Mouse (Mus musculus): ENCODE results near the gene Borcs5. TPM values are rescaled to one million over a fixed set of nuclear protein-coding genes. Genes with fewer than 3 reads are reported as not detected.

Gene Borcs5
- total and polyA plus RNA-seq, 3 experiments = 10.2 to 16.4 (median 10.4) TPM

- H3K4me1 ChIP-seq (ENCODE audit: control insufficient read depth in 1 of 2, insufficient read depth in 2 of 2) = no peaks in the 10 kb centered on the region
- H3K27me3 ChIP-seq (replicated peaks) = no peaks in the 10 kb centered on the region
- H3K9ac ChIP-seq (ENCODE audit: insufficient read depth, low read depth) = no peak overlapping the region
- H3K4me2 ChIP-seq (ENCODE audit: insufficient read depth, low read depth, poor library complexity, severe bottlenecking) = no peak overlapping the region
- H3K79me2 ChIP-seq (replicated peaks; ENCODE audit: control insufficient read depth, extremely low read depth, insufficient read depth, poor library complexity, severe bottlenecking) = no peaks in the 10 kb centered on the region
- DNase-seq (ENCODE audit: extremely low read depth) = no peak
- no peak for TF ChIP-seq CHD1 (IDR thresholded peaks at IDR 0.05; ENCODE audit: low read depth, low read length)
- TF ChIP-seq SIN3A (IDR thresholded peaks at IDR 0.05; ENCODE audit: low read length) = no peak
- no peak for TF ChIP-seq POLR2A (IDR thresholded peaks at IDR 0.05; ENCODE audit: low read depth, low read length)
- no peak for TF ChIP-seq UBTF (IDR thresholded peaks at IDR 0.05; ENCODE audit: low read depth, low read length)
- TF ChIP-seq MAZ (IDR thresholded peaks at IDR 0.05; ENCODE audit: low read depth, low read length) = no peak
- no peak for TF ChIP-seq ZNF384 (IDR thresholded peaks at IDR 0.05; ENCODE audit: low read depth, low read length)
- TF ChIP-seq IRF4 (IDR thresholded peaks at IDR 0.05; ENCODE audit: low read depth, low read length) = no peak
- no peak for TF ChIP-seq PAX5 (IDR thresholded peaks at IDR 0.05; ENCODE audit: low read length)
- no peak for TF ChIP-seq ELF1 (IDR thresholded peaks at IDR 0.05; ENCODE audit: low read depth, low read length)
- TF ChIP-seq POLR2AphosphoS2 (IDR thresholded peaks at IDR 0.05; ENCODE audit: low read depth, low read length) = no peak
- no peak for TF ChIP-seq RCOR1 (conservative IDR thresholded peaks at IDR 0.05; ENCODE audit: low read depth, low read length)
- no peak for TF ChIP-seq MAX (IDR thresholded peaks at IDR 0.05; ENCODE audit: low read length)
- TF ChIP-seq USF2 (conservative IDR thresholded peaks at IDR 0.05; ENCODE audit: low read depth, low read length) = no peak
- no peak for TF ChIP-seq E2F4 (IDR thresholded peaks at IDR 0.05; ENCODE audit: insufficient replicate concordance, low read depth, low read length)
- no peak for TF ChIP-seq MYC (IDR thresholded peaks at IDR 0.05; ENCODE audit: low read depth, low read length)
- no peak for TF ChIP-seq NRF1 (IDR thresholded peaks at IDR 0.05; ENCODE audit: low read depth, low read length)
- no peak for TF ChIP-seq MEF2A (IDR thresholded peaks at IDR 0.05; ENCODE audit: borderline replicate concordance, low read depth, low read length)
- TF ChIP-seq GABPA (IDR thresholded peaks at IDR 0.05; ENCODE audit: insufficient replicate concordance, low read depth, low read length) = no peak
- no peak for TF ChIP-seq USF1 (IDR thresholded peaks at IDR 0.05; ENCODE audit: low read depth, low read length)
- no peak for TF ChIP-seq BHLHE40 (IDR thresholded peaks at IDR 0.05; ENCODE audit: low read depth, low read length)
- no peaks in the 10 kb centered on the region for H3K36me3 ChIP-seq (replicated peaks in 1 of 2; ENCODE audit: control insufficient read depth in 1 of 2, insufficient read depth in 1 of 2, low read length in 1 of 2)
- no peak overlapping the region for H3K27ac ChIP-seq (ENCODE audit: insufficient read depth, low read depth)
- dilution Hi-C loops (cut with MboI; ENCODE audit: extremely low pct_ligation_motif_present, extremely low pct_unique_long_range_greater_than_20kb, low sequenced_read_pairs) (no loop called here), in situ Hi-C loops (cut with MboI; ENCODE audit: low pct_ligation_motif_present, low pct_unique_long_range_greater_than_20kb, low sequenced_read_pairs) (no loop called here)
- no peak overlapping the region for H3K4me3 ChIP-seq (replicated peaks in 1 of 3; ENCODE audit: low read depth in 2 of 3, low read length in 2 of 3, poor library complexity in 1 of 3)
- no peaks in the 10 kb centered on the region for H3K9me3 ChIP-seq (replicated peaks; ENCODE audit: low read length)
Observed at GRCm38 (mm10) chr6:134599239-134599638, 40.1 kb upstream of the Borcs5 start.

GRCm38 (mm10) chr6:134601130-134601529 is 38.2 kb upstream of the Borcs5 start:
- Histone ChIP-seq H3K4me2 (ENCODE audit: insufficient read depth, low read depth, poor library complexity, severe bottlenecking) (no peak overlapping the region), H3K79me2 (replicated peaks; ENCODE audit: control insufficient read depth, extremely low read depth, insufficient read depth, poor library complexity, severe bottlenecking) (no peaks in the 10 kb centered on the region), H3K9ac (ENCODE audit: insufficient read depth, low read depth) (no peak overlapping the region), H3K27me3 (replicated peaks) (no peaks in the 10 kb centered on the region), H3K4me3 (replicated peaks in 1 of 3; ENCODE audit: low read depth in 2 of 3, low read length in 2 of 3, poor library complexity in 1 of 3) (no peak overlapping the region), H3K9me3 (replicated peaks; ENCODE audit: low read length) (no peaks in the 10 kb centered on the region), H3K4me1 (ENCODE audit: control insufficient read depth in 1 of 2, insufficient read depth in 2 of 2) (no peaks in the 10 kb centered on the region; a peak in 1 of 4 replicates), H3K27ac (ENCODE audit: insufficient read depth, low read depth) (no peak overlapping the region), H3K36me3 (replicated peaks in 1 of 2; ENCODE audit: control insufficient read depth in 1 of 2, insufficient read depth in 1 of 2, low read length in 1 of 2) (no peaks in the 10 kb centered on the region)
- in situ Hi-C loops (cut with MboI; ENCODE audit: low pct_ligation_motif_present, low pct_unique_long_range_greater_than_20kb, low sequenced_read_pairs) = loop anchor here (25.0 kb wide), 1 partner anchor 639 kb away; no protein-coding TSS in a partner anchor
- no peak for DNase-seq (ENCODE audit: extremely low read depth)
- dilution Hi-C loops (cut with MboI; ENCODE audit: extremely low pct_ligation_motif_present, extremely low pct_unique_long_range_greater_than_20kb, low sequenced_read_pairs) = no loop called here
- TF ChIP-seq IRF4 (IDR thresholded peaks at IDR 0.05; ENCODE audit: low read depth, low read length) = no peak
- no peak for TF ChIP-seq E2F4 (IDR thresholded peaks at IDR 0.05; ENCODE audit: insufficient replicate concordance, low read depth, low read length)
- TF ChIP-seq EP300 (IDR thresholded peaks at IDR 0.05; ENCODE audit: low read length) = no peak
- no peak for TF ChIP-seq TCF12 (IDR thresholded peaks at IDR 0.05; ENCODE audit: low read depth, low read length)
- TF ChIP-seq SMC3 (IDR thresholded peaks at IDR 0.05; ENCODE audit: low read depth, low read length) = no peak
